Mouse (Mus musculus) frontal cortex, adult (tissue): ENCODE data around the gene S1pr5.
"Not testable (repeated sequence)": the region's sequence is repeated elsewhere in the genome, so short reads cannot be mapped to it uniquely, and the experiment has no call there.

Experiments used
- ATAC-seq: cut with Nextera tagmentation; 2 replicates; pipeline ENCODE4 v1.9.2; 2017; ENCODE audit warnings: mild to moderate bottlenecking, moderate library complexity, mixed read lengths; ENCODE audit not compliant: low TSS enrichment

The S1pr5 gene

DNA sequence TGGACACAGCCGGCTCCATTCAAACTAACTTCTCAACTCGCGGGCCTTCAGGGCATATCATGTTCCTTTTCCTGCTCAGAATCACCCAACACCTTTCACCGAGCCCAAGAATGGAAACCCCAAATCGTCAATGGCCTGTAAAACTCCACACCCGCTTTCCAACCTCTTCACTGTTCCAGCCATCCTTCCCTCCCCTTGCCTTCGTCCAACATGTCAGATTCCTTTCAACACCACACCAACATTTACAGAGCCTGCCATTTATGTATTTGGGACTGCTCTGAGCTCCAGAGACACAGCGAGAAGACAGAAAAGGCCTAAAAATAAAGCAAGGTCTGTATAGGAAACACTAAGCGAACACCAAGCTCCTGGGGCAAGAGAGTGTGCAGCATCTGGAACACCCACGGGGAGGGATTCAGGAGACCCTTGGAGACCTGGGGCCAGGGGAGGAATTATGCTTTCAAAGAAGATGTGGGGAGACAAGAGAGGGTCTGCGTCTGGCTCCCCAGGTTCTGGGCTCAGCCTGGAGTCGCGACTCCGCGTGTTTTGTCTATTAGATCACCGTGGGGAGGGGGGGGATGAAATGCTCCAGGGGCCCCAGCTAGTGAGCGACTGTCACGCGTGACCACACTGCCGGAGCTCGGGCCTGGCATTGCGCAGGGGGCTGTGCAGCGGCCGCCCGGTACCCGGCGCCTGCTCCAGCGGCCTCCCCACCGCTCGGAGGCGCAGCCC is 10.1 kb downstream of the S1pr5 start:
- peak; percentile 10; the same call in 1 of the 2 replicates for ATAC-seq

DNA sequence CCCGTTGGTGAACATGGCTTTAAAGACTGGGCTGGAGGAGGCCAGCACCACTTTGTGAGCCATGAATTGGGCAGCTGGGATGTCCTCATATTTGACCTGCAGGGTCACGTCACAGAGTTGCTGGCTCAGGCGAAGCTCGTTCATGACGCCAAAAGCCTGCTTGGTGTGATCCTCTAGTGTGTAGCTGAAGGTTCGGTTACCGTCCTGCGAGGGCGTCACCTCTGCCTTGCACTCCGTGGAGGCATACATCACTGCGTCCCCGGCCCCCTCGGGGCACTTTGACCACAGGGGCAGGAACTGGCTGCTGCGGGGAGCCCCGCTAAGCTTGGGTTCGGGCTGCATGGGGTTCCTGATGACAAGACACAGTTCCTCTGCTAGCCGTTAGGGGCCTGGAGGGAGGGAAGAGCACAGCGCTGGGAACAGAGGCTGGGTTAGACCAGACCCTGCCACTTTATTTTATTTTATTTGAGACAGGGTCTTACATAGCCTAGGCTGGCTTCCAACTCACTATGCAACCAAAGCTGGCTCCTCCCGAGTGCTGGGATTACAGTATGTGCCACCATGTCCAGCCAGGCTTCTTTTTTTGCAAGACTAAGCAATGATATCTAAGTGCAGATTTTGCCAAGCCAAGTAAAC is 10.8 kb downstream of the S1pr5 start:
- ATAC-seq: peak; percentile 58; the same call in 1 of the 2 replicates

DNA sequence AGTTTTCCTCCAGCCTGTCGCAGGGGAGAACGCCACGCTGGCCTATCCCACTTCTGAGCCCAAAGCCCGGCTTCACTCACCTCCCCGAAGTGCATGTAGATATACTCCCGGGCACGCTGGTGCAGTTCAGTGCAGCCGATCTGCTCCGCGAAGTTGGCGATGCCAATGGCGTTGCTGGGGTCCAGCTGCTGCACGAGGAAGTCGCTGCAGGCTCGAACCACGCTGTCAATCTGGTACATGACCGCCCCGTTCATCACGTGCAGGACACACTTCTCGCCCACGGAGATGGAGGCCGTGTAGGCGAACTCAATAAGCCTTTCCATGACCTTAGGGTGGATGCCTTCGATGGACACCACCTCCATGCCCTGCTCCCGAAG is 11.3 kb downstream of the S1pr5 start:
- ATAC-seq: no peak

DNA sequence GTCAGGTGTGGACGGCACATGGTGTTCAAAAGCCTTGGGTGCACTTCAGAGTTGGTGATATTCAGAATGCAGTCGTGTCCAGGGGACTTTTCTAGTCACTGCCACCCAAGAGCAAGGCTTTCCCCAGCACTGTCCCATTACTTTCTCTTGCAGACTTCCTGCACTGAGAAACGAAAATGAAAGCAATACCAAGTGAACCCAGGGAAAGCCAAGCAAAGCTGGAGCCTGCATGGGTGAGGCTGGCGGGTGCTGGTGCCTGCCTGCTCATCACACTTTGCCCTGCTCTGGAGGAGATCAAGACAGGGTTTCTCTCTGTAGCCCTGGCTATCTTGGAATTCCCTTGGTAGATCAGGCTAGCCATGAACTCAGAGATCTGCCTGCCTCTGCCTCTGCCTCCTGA is 12.9 kb downstream of the S1pr5 start:
- no peak for ATAC-seq

DNA sequence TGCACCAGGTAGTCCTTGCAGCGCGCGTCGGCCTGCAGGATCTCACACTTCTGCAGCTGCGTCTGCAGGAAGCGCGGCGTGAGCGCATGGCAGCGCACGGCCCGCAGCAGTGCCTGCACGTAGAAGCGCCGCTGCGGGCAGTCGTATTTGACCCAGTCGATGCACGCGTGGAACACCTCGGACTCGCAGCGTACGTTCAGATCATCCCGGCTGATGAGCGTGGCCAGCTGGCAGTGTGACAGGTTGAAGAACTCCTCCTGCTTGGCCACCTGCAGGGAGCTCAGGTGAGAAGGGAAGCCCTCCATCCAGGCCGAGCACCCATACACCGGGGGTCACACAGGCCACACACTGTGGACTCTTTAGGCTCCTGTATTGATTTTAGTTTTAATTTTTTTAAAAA is 14.4 kb downstream of the S1pr5 start:
- ATAC-seq: no peak

DNA sequence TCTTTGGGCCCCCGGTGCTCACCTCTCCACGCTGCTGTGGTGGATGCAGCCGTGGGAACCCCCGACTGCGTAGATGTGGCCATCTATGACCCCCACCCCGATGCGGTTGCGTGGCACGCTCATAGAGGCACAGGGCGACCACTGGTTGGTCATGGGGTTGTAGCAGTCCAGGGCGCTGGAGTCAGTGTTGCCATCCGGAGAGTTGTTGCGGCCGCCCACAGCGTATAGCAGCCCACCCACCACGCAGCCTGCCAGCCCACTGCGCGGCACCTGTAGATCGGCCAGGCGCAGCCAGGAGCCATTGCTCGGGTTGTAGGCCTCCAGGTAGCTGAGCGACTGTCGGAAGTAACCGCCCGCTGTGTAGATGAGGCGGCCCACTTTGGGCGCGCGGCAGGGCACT is 14.9 kb downstream of the S1pr5 start:
- ATAC-seq: no peak

DNA sequence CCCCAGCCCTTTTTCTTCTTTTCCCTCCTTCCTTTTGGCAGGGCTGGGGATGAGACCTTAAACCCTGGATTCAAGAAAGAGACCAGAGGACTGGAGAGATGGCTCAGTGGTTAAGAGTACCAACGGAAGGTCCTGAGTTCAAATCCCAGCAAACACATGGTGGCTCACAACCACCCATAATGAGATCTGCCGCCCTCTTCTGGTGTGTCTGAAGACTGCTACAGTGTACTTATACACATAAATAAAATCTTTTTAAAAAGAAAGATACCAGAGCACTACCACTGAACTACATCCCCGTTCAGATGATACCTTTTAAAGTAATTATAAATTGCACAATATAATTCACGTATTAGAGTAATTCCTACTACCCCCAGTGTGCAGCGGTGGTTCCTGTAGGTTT is 15.4 kb downstream of the S1pr5 start:
- no peak for ATAC-seq

DNA sequence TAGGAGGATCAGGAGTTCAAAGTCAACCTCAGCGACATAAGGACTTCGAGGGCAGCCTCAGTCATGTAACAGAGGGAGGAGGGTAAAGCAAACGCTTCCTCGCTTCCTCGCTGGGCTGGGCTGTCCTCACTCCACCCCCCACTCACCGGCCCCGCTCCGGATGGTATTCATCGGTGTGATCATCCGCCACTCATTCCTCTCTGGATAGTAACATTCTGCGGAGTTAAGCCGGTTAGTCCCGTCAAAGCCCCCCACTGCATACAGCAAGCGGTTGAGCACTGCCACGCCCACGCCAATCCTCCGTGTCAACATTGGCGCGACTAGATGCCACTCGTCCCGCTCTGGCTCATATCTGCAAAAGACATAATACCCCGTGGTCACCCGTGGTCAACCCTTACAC is 16.7 kb downstream of the S1pr5 start:
- ATAC-seq: no peak

DNA sequence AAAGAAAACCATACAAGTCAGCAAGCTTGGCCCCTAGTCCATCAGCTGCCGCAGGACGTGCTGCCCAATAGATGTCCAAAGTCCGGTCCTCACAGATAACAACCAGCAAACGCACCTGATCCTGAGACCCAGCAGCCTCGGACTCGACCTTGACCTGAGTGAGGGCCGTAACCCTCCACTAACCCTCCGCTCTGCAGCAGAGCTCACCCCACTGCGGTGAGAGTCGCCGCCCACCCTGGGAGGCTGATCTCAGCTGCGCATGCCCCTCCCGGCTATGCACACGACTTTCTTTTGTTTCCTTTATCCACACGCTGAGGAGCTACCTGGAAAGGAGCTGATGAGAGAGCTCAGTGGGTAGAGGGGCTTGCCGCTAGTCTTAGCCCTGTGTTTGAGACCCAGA is 20.9 kb downstream of the S1pr5 start:
- ATAC-seq: no peak

DNA sequence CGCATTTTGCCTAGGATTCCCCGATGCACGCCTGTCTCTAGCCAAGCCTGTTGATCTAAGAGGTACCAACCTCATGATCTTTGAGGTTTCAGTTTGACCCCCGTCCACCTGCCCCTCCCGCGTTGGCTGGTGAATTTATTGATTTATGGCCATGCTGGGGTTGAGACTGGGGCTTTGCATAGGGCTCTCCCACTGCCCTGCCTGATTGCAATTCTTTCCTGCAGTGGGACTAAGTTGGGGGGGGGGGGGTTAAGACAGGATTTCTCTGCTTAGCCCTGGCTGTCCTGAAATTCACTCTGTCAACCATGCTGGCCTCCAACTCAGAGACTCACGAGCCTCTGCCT is 22.9 kb downstream of the S1pr5 start:
- ATAC-seq: no peak

DNA sequence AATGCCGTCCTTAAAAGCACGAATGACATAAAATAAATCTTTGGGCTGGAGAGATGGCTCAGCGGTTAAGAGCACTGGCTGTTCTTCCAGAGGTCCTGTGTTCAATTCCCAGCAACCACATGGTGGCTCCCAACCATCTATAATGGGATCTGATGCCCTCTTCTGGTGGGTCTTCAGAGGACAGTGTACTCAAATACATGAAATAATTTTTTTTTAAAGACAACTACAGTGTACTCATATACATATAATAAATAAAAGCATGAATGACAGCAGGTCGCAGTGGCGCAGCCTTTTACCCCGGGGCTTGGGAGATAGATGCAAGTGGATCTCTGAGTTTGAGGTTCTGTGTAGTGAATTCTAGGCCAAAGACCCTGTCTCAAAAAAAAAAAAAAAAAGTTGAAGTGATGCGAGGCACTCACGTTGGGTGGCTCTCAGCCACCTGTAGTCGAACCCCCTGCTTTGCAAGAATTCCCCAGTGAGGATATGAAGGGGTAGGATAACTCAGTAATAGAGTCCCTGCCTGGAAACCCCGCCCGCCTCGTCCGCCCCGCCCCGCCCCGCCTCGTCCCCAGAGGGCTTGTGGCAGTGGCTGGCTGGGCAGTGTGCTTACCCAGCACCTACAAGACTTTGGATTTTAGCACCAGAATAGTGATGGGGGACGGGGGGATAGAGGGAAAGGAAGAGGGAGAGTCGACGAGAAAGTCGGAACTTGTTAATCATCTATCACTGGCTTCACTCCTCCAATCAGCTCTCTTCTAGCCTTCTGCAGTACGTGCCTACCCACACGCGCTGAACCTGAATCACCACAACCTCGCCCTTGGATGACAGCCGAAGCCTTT is 23.4 kb downstream of the S1pr5 start:
- ATAC-seq: peak; percentile 13; the same call in 1 of the 2 replicates

DNA sequence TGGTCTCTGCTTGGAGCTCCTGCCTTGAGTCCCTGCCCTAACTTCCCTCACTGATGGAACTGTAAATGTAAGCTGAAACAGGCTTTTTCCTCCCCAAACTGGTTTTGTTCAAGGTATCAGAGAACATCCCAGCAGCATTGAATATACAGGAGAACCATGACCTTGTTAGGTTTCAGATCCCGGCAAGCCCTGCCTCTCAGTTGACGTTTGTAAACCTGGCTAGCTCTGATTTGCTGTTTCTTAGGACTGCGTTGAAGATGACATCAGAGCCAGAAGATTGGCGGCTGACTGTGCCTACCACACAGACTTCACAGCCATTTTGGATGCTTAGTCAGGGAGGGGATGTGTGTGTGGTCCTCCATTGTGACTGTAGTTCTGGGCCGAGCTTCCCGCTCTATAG is 24.3 kb downstream of the S1pr5 start:
- ATAC-seq: no peak

DNA sequence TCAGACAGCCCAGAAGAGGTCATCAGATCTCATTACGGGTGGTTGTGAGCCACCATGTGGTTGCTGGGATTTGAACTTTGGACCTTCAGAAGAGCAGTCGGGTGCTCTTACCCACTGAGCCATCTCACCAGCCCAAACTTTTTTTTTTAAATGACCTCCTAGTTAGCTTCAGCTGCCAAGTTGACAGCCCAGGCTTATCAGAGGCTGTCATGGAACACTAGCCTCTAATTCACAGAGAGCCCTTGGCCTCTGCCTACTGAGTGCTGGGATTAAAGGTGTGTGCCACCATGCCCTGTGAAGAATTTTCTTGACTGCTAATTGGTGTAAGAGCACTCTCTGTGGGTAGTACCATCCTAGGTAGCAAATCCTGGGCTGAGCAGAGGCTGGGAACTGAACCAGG is 24.8 kb downstream of the S1pr5 start:
- not testable (repeated sequence) for ATAC-seq

DNA sequence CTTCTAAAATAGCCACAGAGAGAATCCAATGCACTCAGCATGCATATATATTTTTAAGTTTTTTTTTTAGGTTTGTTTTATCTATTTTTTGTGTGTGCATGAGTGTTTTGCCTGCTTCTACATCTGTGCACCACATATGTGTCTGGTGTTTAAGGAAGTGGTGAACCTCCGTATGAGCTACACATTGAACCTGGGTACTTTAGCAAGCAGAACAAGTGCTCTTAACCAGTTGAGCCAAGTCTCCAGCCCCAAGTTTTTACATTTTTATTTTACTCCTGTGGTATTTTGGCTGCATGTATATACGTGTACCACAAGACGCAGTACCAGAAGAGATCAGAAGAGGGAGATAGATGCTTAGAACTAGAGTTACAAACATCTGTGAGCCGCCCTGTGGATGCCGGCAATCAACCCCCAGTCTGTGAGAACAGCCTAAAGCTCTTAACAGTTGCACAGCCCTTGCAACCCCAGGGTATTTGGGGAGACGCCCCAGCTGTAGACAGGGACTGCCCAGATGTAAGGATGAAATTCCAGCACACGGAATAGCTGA is 26.8 kb downstream of the S1pr5 start:
- peak; percentile 69 for ATAC-seq

DNA sequence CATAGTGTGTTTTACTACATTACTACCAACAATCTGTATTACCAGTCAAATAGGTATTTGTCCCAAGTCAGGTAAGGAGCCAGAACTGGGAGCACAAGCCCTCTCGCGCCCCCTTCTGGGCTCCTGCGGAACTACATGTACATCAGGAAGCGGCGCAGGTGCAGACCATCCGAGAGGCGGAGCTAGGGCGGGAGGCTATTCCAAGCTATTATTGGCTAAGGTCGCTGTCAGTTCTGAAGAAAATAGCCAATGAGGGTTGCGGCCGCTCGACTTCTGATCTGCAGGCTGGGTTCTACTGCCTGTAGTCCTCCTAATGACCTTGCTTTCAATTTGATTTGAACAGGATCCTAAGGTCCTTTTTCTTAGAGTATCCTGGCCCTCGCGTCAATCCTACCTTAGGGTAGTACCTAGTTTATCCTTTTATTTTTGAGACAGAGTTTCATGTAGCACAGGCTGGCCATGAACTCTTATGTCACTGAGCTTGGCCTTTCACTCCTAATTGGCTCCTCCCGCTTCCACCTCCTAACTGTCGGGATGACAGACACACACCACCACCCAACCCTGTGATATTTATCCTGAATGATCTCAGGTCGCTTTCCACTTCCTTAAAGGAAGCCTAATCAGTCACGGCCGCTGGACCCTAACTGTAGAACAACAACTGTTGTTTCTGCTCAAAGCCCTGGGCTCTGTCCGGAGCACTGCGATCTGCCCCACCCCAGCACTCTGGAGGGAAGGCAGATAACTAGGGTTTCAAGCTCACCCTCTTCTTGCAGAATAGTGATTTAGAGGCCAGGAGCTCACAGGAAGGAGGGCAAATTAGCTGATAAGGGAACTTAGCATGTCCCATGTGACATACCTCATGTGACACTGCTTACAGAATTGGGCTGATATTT is 27.5 kb downstream of the S1pr5 start:
- ATAC-seq: peak; percentile 97

DNA sequence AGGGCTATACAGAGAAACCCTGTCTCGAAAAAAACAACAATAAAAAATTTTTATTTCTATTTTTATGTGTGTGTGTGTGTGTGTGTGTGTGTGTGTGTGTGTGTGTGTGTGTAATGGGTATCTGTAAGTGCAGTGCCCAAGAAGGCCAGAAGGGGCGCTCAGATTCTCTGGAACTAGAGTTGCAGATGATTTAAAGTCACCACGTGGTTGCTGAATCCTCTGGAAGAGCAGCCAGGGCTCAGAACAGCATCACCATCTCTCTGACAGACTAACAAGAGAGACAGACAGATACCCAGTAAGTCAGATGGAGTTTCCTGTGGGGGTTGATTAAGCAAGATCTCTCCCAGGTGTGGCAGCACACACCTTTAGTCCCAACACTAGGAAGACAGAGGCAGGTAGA is 28.4 kb downstream of the S1pr5 start:
- ATAC-seq: no peak

DNA sequence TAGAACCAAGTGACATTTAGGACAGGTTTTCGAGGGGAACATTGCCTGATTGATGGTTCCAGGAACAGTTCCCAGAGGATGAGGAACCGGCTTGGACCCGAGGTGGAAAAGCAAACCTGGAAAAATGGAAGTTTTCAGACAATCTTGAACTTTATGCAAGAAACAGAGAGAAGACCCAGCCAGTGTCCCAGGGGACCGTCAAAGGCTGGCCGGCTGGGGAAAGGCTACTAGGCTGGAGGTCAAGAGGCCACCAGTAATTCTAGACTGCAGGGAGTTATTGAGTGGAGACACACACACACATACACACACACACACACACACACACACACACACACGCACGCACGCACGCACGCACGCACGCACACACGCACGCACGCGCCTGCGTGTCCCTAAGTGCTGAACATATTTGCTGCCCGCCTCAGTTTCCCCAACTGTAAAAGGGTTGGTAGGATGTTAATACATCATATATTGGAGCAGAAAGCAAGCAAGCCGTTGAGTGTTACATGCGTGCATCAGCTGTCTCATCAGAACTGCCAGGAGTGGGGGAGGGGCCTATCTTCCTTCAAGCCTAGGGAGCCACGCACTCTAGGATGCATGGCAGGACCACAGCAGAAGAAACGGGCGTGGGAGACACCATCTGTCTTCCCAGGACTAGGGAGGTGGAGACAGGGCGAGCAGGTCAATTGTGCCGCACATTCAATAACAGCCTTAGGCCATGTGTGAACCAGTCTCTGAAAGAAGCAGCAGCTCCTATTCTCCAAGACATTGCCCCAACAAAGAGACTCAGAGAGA is 32.0 kb downstream of the S1pr5 start:
- ATAC-seq: peak; percentile 17; the same call in 1 of the 2 replicates

DNA sequence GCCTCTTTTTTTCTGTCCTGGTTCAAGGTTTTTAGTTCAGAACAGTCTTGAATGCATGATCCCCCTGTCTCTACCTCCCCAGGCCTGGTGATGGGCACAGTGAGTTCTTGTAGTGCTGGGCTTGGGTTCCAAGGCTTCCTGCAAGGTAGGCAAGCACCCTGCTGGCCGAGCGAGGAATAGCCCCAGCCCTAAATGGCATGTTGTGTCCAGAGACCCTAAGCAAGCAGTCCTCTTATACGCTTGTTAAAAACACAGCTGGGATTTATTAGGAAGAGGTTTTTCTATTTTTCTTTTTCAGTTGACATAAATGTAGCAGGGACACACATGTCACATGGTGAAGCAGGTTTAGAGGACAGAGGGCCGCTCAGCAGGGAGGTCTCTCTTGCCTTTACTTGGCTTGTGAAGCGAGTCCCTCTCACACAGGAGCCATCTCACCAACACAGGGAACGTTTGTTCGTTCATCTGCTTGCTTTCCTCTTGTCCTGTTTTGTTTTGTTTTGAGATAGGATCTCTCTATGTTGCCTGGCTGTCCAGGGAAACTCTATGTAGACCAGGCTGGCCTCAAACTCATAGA is 34.5 kb downstream of the S1pr5 start:
- peak; percentile 68; the same call in 1 of the 2 replicates for ATAC-seq

DNA sequence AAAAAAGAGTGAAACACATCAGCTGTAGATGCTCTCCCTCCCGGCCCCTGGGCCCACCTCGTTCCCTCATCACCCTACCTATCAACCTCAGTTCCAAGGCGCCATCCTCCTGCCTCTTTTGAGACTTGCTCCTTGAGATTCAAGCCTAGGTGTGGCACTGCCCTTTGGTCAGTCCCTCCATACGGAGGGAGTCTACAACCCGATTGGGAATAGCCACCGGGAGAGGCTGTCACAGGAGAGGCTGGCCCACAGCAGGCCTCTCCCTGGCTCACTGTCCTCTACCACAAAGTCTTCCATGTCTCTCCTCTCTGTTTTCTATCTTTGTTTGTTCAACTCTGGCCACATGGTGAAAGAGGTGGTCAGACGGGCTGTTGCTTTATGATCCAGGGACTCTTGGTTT is 36.6 kb downstream of the S1pr5 start:
- no peak for ATAC-seq

DNA sequence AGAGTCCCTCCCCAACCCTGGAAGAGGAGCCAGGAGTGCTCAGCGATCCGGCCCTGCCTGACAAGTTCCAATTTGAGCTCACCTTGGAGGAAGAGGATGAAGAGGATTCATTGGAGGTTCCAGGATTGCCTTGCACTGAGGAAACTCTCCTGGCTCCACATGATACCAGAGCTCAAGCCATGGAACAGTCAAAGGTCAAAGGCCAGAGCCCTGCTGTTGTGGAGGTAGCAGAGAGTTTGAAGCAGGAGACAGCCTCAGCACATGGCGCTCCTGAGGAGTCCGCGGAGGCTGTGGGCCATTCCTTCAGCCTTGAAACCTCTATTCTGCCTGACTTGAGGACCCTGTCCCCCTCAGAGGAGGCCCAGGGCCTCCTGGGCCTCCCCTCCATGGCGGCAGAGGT is 37.4 kb downstream of the S1pr5 start:
- no peak for ATAC-seq
